Mouse (Mus musculus) testis, postnatal 14 days (tissue): Measurements from ENCODE around the gene Rps15.

Source experiments
- DNase-seq: peaks from one replicate; pipeline ENCODE4 v3.0.0; 2021; ENCODE audit warnings: low spot score

The Rps15 gene

GRCm38 (mm10) chr10:80315315-80315714 is 23.1 kb downstream of the Rps15 start:
- DNase-seq = no peak

GRCm38 (mm10) chr10:80316359-80316781 is 24.1 kb downstream of the Rps15 start:
- no peak for DNase-seq

GRCm38 (mm10) chr10:80317011-80317410 is 24.8 kb downstream of the Rps15 start:
- no peak for DNase-seq

GRCm38 (mm10) chr10:80320340-80320760 is 28.1 kb downstream of the Rps15 start, which contains the start of gene 2310011J03Rik:
2310011J03Rik (minus strand) TSS chr10:80320537.
- peak; percentile 89 for DNase-seq

- no peak for DNase-seq
These were observed 28.9 kb downstream of the Rps15 start for GRCm38 (mm10) chr10:80321014-80321669.

- DNase-seq = no peak
These were observed 29.7 kb downstream of the Rps15 start for GRCm38 (mm10) chr10:80321670-80322581.

GRCm38 (mm10) chr10:80322811-80323211 is 30.6 kb downstream of the Rps15 start:
- no peak for DNase-seq

- peak; percentile 65 for DNase-seq
These were observed 31.2 kb downstream of the Rps15 start for GRCm38 (mm10) chr10:80323261-80324119.

- no peak for DNase-seq
These were observed 32.1 kb downstream of the Rps15 start for GRCm38 (mm10) chr10:80324120-80325037.

GRCm38 (mm10) chr10:80325045-80325444 is 32.8 kb downstream of the Rps15 start:
- DNase-seq = no peak

- DNase-seq = peak; percentile 100
These were observed 37.2 kb downstream of the Rps15 start, which contains the start of the genes Pcsk4 and Reep6 for GRCm38 (mm10) chr10:80329273-80330081. Pcsk4 (minus strand) TSS chr10:80329498. Reep6 (plus strand) TSS chr10:80329953.

GRCm38 (mm10) chr10:80330084-80330483 is 37.8 kb downstream of the Rps15 start:
- no peak for DNase-seq

GRCm38 (mm10) chr10:80330888-80331287 is 38.6 kb downstream of the Rps15 start:
- no peak for DNase-seq

- no peak for DNase-seq
These were observed 39.6 kb downstream of the Rps15 start for GRCm38 (mm10) chr10:80331636-80332524.

- no peak for DNase-seq
These were observed 40.3 kb downstream of the Rps15 start for GRCm38 (mm10) chr10:80332525-80332989.

- no peak for DNase-seq
These were observed 44.0 kb downstream of the Rps15 start for GRCm38 (mm10) chr10:80336263-80336662.

- DNase-seq = peak; percentile 75
These were observed 47.9 kb downstream of the Rps15 start for GRCm38 (mm10) chr10:80339941-80340750.

GRCm38 (mm10) chr10:80341026-80341425 is 48.8 kb downstream of the Rps15 start:
- DNase-seq = no peak
